Mouse (Mus musculus): ENCODE results near the gene Tns1. TPM values are rescaled to one million over a fixed set of nuclear protein-coding genes. Genes with fewer than 3 reads are reported as not detected.

Tns1 gene
- total RNA-seq, 1 experiment from 2014 or later: 1.9 TPM

DNA sequence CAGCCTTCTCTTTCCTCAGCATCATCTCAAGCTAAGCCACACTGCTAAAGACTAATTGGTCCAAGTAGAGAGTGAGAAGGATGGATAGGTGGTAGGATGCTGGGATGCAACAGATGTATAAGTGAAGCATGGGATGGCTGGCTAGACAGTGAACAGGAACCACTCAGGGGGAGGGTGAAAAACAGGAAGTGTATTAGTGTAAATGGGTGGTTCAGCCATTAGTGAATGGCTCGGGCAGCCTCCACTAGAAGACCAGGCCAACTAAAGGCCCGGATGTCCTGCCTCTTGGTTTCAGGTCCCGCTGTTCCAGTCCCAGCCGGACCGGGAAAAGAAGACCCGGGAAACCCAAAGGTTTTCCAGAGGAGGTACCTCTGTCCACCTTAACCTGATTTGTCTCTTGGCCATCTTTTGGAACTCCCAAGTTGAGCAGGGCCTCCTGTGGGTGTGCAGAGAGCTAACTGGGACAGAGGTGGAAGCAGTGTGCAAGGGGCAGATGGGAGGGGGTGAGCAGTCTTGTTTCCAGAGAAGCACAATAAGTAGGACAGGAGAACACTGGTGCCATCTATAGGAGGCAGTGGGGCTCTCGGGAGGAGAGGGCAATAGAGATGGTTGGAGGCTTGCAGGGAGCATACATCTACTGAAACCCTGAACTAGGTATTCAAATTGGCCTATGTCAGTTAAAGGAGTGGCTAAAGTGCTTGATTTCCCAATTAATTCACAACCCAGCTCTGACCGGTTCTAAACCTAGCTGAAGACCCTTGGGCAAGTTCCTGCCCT, 6.8 kb upstream of the Tns1 start:
- peak; percentile 51 for ATAC-seq (replicated peaks; ENCODE audit: insufficient number of reproducible peaks, low FRiP score, low TSS enrichment, poor library complexity, severe bottlenecking)

DNA sequence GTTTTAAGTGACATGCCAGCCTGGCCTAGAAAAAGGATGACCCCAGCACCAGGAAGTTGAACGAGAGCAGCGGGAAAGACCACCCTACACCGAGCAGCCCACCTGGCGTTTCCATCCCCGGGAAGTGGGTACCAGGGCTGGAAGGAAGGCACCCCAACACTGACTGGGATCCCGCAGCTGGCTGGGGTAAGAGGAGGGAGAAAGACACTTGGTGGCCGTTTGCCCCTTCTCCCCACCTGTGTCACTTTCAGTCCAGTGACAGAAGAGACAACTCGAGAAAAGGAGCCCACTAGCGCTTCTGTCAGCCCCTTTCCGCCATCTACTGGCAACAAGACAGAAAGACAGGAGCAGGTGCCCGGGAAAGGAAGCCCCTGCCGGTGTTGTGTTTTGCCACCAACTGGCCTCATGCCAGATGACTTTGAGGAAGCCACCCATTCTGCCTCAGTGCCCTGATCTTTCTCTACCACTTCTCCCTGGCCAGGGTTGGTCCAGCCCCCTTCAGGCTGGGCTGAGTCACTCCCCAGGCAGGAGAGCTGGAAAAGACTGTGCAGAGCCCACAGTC, 823 bp upstream of the Tns1 start, which contains the start of gene Rufy4:
Rufy4 (plus strand) TSS at position 551 of the 562 bp plus-strand sequence.
- peak; percentile 73 for ATAC-seq (replicated peaks; ENCODE audit: insufficient number of reproducible peaks, low FRiP score, low TSS enrichment, poor library complexity, severe bottlenecking)

DNA sequence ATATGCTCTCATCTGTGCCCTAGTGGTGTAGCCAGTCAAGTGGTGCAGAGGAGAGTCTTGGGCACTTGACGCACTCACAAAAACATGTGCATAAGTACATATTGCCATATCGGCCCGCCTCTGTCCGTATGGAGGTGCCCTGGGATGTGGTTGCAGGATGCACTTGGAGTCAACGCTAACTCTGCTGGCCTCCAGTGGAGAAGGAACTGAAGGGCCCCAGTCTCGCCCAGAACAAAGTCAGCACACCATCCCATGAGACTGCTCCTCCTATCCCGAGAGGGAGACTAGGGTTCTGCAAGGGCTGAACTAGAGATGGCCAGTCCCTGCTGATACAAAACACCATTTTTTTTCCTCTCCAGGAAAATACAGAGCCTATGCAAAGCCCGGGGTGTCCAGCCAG, 1.0 kb downstream of the Tns1 start:
- ATAC-seq (replicated peaks; ENCODE audit: insufficient number of reproducible peaks, low FRiP score, low TSS enrichment, poor library complexity, severe bottlenecking): no peak

DNA sequence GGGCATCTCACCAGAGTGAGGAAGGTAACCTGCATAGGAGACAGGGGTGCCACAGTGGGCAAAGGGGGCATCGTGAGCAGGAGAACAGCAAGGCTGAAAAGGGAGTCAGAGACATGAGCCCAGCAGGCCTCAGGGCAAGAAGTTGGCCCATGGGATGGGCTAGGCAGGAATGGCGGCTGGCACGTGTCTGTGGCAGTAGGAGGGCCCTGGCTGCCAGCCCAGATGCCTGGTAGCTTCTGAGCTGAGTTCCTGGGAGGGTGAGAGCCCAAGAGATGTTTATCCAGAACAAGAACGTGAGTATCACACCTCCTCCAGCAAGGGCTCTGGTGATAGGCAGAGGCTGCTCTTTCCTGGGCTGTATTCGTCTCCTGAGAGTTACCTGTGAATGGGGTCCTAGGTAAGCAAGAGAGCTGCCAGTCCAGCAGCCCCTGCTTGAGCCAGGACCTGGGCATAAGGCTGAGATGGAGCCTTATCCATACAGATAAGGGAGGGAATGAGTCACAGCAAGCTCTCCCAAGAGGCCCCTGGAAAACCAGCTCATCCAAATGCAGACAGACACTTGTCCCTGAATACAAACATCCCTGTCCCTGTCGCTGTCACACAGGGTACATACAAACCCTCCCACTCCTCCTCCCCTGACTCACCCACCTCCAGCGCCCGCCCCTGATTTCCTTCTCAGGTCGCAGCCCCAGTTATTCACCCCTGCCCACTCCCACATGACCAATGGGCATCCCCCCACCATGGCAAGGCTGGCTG, 2.2 kb downstream of the Tns1 start:
- no peak for ATAC-seq (replicated peaks; ENCODE audit: insufficient number of reproducible peaks, low FRiP score, low TSS enrichment, poor library complexity, severe bottlenecking)

DNA sequence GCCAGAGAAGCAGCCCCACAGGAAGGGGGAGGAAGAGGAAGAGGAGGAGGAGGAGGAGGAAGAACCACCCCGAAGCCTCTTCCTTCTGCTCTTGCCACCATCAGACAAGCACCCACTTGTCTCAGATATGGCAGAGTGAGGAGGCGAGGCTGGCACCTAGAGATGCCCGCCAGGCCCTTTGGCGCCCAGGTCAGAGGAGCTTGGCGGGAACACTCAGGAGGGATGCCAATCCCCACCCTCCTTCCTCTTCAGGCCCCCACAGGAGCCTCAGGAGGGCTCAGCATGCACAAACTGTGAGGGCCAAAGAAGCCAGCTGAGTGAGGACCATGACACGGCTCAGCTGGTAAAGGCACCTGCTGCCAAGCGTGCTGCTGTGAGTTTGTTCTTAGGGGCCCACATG, 3.1 kb downstream of the Tns1 start:
- no peak for ATAC-seq (replicated peaks; ENCODE audit: insufficient number of reproducible peaks, low FRiP score, low TSS enrichment, poor library complexity, severe bottlenecking)

DNA sequence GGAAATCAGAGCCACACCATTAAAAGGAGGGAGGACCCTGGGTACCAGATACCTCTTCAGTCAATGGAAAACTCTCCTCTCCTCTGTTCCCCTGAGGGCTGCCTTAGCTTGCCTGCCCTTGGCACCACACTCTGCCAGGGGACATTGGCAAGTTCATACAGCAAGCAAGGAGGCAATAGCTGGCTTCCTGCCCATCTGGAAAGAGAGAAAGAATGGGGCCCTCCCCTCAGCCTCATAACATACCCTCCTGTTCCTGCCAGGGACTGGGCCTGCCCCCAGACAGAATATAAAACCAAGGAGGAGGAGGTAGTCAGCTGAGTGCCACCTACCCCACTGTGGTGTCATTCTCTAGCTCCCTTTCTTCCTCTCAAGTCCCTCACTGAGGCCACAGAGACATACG, 5.1 kb downstream of the Tns1 start:
- no peak for ATAC-seq (replicated peaks; ENCODE audit: insufficient number of reproducible peaks, low FRiP score, low TSS enrichment, poor library complexity, severe bottlenecking)

DNA sequence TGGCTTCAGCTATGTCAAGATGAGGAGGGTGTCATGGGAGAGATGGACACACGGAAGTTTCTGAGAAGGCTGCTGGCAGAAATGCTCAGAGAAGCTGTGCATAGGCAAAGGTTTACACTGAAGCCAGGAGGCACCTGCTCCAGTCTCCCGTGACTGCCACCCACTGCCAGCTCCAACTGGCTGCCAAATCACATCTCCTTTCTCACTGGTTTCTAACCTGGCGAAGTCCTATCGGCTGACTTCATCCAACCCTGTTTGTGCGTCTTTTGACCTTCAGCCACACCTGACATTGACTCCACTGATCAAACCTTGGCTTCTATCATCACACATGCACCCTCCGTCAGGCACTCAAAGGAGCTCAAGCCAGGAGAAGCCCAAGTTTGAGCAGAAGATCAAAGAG, 6.4 kb downstream of the Tns1 start:
- no peak for ATAC-seq (replicated peaks; ENCODE audit: insufficient number of reproducible peaks, low FRiP score, low TSS enrichment, poor library complexity, severe bottlenecking)

DNA sequence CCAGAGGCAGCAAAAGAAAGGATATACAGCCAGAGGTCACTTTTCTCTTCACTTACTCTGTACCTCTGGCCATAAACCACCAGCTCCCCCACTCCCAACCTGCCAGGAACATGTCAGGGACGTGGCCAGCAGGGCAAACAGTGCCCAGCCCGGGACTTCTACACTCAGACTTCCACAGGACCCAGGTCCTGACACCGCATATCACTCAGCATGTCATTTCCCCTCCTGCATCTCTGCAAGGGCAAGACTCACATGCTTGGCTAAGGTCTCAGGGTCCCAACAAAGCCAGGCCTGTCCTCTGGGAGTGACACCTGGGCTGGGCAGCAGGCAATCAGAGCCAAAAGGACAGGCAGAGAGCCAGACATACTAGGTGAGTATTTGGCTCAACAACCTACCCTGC, 11.2 kb downstream of the Tns1 start:
- no peak for ATAC-seq (replicated peaks; ENCODE audit: insufficient number of reproducible peaks, low FRiP score, low TSS enrichment, poor library complexity, severe bottlenecking)

DNA sequence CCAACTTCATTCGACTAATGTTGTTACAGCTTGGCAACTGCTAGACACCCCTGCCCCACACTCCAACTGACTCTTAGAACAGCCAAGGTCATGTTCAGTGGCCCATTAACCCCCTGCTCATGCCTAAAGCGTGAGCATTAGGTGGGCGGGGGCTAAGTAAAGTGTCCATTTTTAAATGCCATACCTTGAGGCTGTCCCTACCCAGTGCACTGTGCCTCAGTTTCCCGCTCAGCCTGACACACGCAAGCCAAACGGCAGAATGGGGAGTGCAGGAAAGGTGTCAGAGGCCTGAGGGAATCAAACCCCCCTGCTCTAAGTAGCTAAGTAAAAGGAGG, 12.6 kb downstream of the Tns1 start:
- ATAC-seq (replicated peaks; ENCODE audit: insufficient number of reproducible peaks, low FRiP score, low TSS enrichment, poor library complexity, severe bottlenecking): no peak

DNA sequence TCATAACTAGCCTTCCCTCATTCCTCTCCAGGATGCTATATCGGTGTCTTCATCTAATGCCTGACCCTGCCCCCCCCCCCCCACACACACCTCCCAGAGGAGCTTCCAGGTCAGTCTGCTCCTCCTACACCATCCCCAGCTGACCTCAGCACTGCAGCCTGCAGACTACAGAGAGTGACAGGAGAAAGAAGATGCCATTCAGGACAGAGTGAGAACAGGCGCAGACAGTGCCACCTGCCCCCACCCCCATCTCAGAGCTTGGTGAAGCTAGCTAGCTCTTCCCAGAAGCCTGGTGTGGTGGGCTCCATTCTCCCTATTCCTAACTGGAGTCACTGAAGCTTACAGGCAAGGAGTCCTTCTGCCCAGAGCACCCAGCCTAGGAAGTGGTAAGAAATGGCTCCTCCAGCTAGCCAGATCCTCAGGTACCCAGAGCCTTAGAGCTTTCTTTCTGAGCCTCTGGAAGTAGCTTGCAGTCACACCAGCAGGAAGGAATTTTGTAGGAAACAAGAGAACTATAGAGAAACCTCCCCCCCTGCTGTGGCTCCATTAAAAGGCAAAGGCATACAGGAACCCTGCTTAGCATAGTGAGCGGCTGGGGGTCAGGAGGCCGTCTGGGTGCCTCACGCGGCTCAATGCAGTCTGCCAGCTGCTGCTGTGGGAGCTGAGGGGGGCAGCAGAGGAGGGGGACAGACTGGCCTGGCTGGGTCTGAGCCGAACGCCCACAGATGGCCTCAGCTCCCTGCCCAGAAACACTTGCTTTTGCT, 13.1 kb downstream of the Tns1 start:
- ATAC-seq (replicated peaks; ENCODE audit: insufficient number of reproducible peaks, low FRiP score, low TSS enrichment, poor library complexity, severe bottlenecking): no peak

DNA sequence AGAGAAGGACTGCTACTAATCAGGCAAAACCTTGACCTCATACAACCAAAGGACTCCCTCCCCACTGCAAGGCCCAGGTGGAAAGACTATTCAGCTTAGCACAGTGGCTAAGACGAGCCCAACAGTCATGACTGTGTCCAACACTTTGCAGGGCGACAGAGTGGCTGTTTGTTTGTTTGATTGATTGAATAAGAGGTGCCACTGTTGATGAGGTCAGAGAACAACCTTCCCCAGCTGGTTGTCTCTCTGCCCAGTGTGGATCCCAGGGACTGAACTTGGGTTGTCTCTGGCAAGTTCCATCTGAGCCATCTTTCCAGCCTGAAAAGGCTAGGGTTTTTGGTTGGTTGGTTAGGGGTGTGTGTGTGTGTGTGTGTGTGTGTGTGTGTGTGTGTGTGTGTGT, 14.6 kb downstream of the Tns1 start:
- no peak for ATAC-seq (replicated peaks; ENCODE audit: insufficient number of reproducible peaks, low FRiP score, low TSS enrichment, poor library complexity, severe bottlenecking)

DNA sequence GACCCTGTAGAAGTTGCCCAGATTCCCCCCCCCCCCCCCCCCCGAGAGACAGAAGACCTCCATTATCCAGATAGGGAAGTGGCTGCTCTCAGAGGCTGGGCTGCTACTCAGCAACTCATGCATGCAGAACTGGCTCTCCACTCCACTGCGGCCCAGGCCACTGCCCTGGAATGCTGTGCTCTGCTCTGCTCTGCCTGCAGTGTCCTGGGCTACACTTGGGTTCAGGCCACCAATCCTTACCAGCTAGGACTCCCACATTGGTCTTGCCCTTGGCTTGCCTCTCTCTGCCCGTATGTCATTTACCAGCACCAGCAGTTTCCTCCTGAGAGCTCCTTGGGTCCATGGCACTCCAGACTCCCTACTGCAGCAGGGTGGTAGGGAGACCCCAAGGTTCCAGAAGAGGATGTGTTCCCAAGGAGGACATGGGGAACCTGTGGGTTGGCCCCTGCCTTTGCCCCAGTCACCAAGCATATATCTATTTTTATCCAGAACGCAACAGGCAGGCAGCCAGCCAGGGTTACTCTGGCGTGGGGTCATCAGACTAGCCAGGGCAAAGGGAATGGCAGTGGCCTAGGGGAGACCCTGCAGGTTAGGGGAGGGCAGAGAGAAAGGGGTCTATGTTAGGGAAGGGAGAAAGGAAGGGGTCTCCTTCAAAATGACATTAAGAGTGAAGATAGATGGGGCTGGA, 16.2 kb downstream of the Tns1 start:
- ATAC-seq (replicated peaks; ENCODE audit: insufficient number of reproducible peaks, low FRiP score, low TSS enrichment, poor library complexity, severe bottlenecking): no peak

DNA sequence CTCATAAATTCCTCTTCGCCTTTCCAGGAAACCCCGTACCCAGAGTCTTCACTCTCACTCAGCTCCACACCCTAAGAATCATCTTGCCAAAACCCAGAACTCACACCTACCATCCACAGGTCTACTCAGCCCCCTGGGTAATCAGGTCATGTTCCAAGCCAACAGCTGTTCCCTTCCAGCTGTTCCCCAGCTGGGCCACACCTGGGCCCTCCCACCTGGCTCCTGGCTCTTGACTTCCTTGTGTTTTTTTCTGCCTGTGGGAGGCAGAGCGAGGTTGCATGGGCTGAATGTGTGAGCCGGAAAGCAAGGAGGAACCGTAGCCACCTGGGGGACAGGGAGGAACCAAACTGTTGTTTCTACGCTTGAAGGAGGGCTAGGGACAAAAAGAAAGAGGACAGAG, 18.0 kb downstream of the Tns1 start:
- no peak for ATAC-seq (replicated peaks; ENCODE audit: insufficient number of reproducible peaks, low FRiP score, low TSS enrichment, poor library complexity, severe bottlenecking)

DNA sequence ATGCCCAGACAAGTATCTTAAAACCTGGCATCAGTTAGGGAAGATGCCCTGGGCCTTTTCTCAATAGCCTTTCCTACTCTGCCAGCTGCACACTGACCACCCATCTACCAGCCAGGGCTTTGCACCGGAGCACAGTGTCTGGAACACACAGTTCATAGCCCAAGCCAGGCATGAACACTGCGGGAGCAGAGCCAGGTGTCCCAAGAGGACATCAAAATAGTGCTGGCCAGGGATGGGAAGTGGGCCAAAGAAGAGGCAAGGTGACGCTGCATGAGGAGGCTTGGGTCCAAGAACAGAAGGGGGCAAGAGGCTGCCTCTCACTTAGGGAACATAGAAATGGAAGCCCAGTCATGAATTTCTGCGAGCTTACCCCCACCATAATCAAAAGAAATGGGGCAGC, 18.6 kb downstream of the Tns1 start:
- no peak for ATAC-seq (replicated peaks; ENCODE audit: insufficient number of reproducible peaks, low FRiP score, low TSS enrichment, poor library complexity, severe bottlenecking)

DNA sequence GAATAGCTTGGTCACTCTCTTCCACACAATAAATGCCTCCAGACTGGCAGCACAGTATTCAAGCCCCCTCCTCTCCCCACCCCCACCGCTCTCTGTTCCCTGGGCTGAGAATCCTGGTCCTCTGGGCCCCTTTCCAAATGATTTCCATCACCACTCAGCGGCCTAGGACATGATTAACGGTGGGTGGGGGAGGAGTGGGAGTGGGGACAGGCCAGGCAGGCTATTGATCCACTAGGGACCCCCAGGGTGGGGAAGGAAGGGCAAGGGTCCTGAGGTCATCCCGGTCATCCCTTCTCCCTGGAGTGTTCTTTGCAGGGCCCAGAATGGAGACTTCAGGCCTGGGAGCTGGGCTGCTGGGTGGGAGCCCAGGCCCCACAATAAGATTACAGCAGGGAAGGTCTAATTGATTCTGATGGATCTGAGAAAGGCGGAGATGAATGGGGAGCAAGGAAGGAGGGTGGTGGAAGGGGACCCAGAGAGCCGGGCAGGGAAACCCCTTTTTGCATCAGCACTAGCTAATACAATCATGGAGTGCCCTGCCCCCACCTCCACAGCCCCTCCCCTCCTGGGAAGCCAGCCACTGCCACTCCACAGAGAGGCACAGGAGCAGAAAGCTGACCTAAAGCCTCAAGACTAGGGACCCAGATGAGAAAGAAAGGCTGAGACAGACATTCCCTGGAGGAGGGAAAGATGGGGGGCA, 20.4 kb downstream of the Tns1 start:
- ATAC-seq (replicated peaks; ENCODE audit: insufficient number of reproducible peaks, low FRiP score, low TSS enrichment, poor library complexity, severe bottlenecking): no peak

DNA sequence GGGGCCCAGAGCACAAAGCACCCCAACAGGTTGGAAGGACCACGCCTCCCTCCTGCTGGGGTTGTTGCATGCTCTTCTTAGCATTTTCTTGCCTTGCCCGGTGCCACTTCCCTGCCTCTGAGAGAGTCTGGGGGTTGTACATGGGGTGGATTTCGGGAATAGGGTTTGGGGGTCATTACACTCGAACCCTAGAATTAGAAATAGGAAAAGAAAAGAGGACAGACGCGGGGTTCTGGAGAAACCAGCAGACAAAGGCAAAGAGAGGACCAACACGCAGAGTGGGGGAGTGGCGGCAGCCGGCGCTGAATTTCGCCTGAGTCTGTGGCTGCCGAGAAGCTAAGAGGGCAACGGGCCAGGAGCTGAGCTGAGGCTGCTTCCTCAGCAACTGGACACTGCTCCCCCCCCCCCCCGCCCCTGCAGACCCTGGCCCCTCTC, 25.2 kb downstream of the Tns1 start:
- no peak for ATAC-seq (replicated peaks; ENCODE audit: insufficient number of reproducible peaks, low FRiP score, low TSS enrichment, poor library complexity, severe bottlenecking)

DNA sequence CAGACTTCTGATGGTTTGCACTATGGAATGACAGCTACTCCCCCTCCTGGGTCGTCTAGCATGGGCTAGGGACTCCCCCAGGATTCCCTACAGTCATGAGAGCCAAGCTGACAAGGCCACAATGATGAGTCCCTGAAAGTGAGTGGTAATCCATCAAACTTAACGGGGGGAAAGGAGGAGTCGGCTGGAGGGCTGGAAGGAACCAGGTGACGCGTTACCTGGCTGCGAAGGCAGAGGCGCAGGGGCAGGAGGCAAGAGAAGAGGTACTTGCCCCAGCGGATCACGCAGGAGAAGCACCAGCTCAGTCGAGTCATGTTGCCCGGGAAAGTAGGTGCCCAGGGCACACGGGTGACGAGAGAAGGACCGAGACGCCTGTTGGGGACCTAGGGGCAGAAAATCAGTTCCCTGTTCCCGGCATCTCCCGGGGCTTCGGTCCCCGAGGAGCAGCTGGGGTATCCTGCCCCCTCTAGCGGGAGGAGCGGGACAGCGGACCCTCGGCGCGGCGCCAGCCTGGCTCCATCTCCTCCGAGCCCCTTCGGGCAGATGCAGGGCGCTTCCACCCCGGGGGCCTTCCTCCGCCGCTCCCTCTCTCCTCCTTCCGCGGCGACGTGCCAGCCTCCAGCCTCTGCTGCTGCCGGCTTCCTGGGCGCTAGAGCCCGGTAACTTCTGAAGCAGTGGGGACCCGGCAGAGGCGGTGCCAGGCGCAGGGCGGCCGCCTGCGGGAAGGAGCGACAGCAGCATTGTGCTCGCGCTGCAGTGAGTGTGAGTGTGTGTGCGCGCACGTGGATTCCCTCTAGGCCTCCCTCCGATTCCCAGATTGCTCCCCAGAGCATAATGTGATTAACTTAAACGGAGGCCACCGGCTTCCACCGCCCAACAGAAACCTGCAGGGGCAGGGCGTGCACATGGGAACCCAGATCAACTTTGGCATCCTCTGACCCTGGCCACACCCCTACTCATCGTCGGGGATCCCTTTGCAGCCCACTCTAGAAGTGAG, 25.9 kb downstream of the Tns1 start:
- no peak for ATAC-seq (replicated peaks; ENCODE audit: insufficient number of reproducible peaks, low FRiP score, low TSS enrichment, poor library complexity, severe bottlenecking)
